ENCODE assay signal across 8 mouse cellular contexts in the genomic region with DNA sequence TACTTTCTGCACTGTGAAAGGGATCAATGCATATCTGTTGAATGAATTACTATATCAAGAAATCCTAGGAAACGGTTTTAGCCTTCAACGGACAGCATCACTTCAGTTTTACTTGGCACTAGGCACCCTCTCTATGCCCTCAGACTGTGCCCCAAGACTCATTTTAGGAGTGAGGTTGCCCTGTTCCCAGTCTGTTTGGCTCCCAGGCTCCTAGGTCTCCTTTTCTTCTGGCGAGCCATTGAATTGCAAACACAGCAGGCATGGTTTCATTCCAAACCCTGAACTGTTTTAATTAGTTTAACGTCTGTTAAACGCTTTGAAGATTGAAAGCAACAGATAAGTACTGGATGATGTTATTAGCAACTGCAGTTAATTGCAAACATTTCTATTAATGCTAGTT. TPM values are rescaled to one million over a fixed set of nuclear protein-coding genes. Genes with fewer than 3 reads are reported as not detected.
A peak's percentile ranks its signal among the peaks of the same experiment; 100 is the strongest.
DNase-seq lines count a peak whose midpoint lies in the region; ATAC-seq lines count a peak whose summit lies in the region.

No protein-coding gene starts in this region.

- H3K4me3 ChIP-seq in brown adipose tissue, adult 24 weeks (ENCODE audit: insufficient read depth, low read depth, low read length), result peak overlapping the region; percentile 37
- H3K4me3 ChIP-seq in hindbrain, embryonic 11.5 days (ENCODE audit: low read depth, low read length), result peak overlapping the region; percentile 46
- H3K4me3 ChIP-seq in midbrain, embryonic 11.5 days (ENCODE audit: low read depth, low read length), result peak overlapping the region; percentile 43; the same call in 1 of the 2 replicates

- no peak overlapping the region for H3K9ac ChIP-seq in hindbrain, embryonic 11.5 days (ENCODE audit: low read depth, low read length)
- no peak overlapping the region for H3K9ac ChIP-seq in midbrain, embryonic 11.5 days (ENCODE audit: low read length)

- ATAC-seq in hindbrain, embryonic 11.5 days (ENCODE audit: low FRiP score), result peak; percentile 45; the same call in 1 of the 2 replicates
- peak; percentile 45 for ATAC-seq in midbrain, embryonic 11.5 days (ENCODE audit: low FRiP score)

- H3K36me3 ChIP-seq in hindbrain, embryonic 11.5 days (ENCODE audit: control insufficient read depth, insufficient read depth, low read length), result no peaks in the 10 kb centered on the region
- no peaks in the 10 kb centered on the region for H3K36me3 ChIP-seq in midbrain, embryonic 11.5 days (ENCODE audit: control insufficient read depth, insufficient read depth, low read length)

- no peaks in the 10 kb centered on the region for H3K4me1 ChIP-seq in brown adipose tissue, adult 24 weeks (ENCODE audit: control insufficient read depth, insufficient read depth, insufficient read length, low read length)
- H3K4me1 ChIP-seq in hindbrain, embryonic 11.5 days (replicated peaks; ENCODE audit: control insufficient read depth, insufficient read depth, low read length), result no peaks in the 10 kb centered on the region; the same call in 1 of the 2 replicates
- no peaks in the 10 kb centered on the region for H3K4me1 ChIP-seq in midbrain, embryonic 11.5 days (ENCODE audit: control insufficient read depth, insufficient read depth, low read length)

- intact Hi-C loops in gastrocnemius, postnatal 36 days (cut with DNase I), result no loop called here

- 28% methylated on average over 5 of the region's 5 CpGs for WGBS in hindbrain, embryonic 11.5 days
- WGBS in midbrain, embryonic 11.5 days, result 25% methylated on average over 5 of the region's 5 CpGs

- no peaks in the 10 kb centered on the region; the same call in 1 of the 2 replicates for H3K27me3 ChIP-seq in hindbrain, embryonic 11.5 days (ENCODE audit: control insufficient read depth, insufficient read depth, low read length)
- H3K27me3 ChIP-seq in midbrain, embryonic 11.5 days (ENCODE audit: control insufficient read depth, insufficient read depth, low read length), result 0 out of 2 replicates have a peak, but pooled peaks cover 2% of the 10 kb centered on the region

- peak overlapping the region; percentile 78; the same call in 1 of the 2 replicates for H3K4me2 ChIP-seq in hindbrain, embryonic 11.5 days (replicated peaks; ENCODE audit: low read depth, low read length)
- H3K4me2 ChIP-seq in midbrain, embryonic 11.5 days, result peak overlapping the region; percentile 79; the same call in 1 of the 2 replicates

- H3K9me3 ChIP-seq in hindbrain, embryonic 11.5 days (ENCODE audit: control insufficient read depth, low read length), result no peaks in the 10 kb centered on the region
- no peaks in the 10 kb centered on the region for H3K9me3 ChIP-seq in midbrain, embryonic 11.5 days (ENCODE audit: control insufficient read depth, low read length)

- peak; percentile 1 to 22 for DNase-seq in heart, adult 18-20 months
- no peak for DNase-seq in heart, postnatal 4 days
- peak; percentile 13 for DNase-seq in hindbrain, embryonic 11.5 days (ENCODE audit: low spot score)
- no peak for DNase-seq in midbrain, embryonic 11.5 days (ENCODE audit: low spot score, missing footprints)
- DNase-seq in spleen, postnatal 36 days (ENCODE audit: low spot score in 2 of 2), result no peak
- no peak for DNase-seq in gastrocnemius, postnatal 36 days
- DNase-seq in urinary bladder, postnatal 36 days (ENCODE audit: low spot score in 2 of 2), result no peak

- no peak overlapping the region for H3K27ac ChIP-seq in brown adipose tissue, adult 24 weeks (replicated peaks; ENCODE audit: low read depth, low read length)
- no peak overlapping the region for H3K27ac ChIP-seq in hindbrain, embryonic 11.5 days (ENCODE audit: low read depth, low read length)
- no peak overlapping the region for H3K27ac ChIP-seq in midbrain, embryonic 11.5 days (ENCODE audit: low read depth, low read length)

RNA-seq across cellular contexts. Expression of gene Eda, which starts 0.6 kb away (rescaled TPM):
- 1 to 10 TPM; 1.6 to 1.9 TPM for total RNA-seq in heart, adult 18-20 months (2021)
- 1 to 10 TPM; 6.7 to 6.8 TPM for total RNA-seq in heart, postnatal 4 days (2021)
- 2.5 and 4.1 TPM in 2 replicates for polyA plus RNA-seq in brown adipose tissue, adult 24 weeks (2012; ENCODE audit: insufficient read depth, insufficient read length, missing spikeins)
- 1.3 and 1.9 TPM in 2 replicates for polyA plus RNA-seq in hindbrain, embryonic 11.5 days (2014; fragmentation: Nextera tagmentation; extraction: Ambion mirVana)
- polyA plus RNA-seq in midbrain, embryonic 11.5 days (2014; fragmentation: Nextera tagmentation; extraction: Ambion mirVana), result 2.0 and 2.1 TPM in 2 replicates
- 1 to 10 TPM; 2.3 to 2.8 TPM for total RNA-seq in gastrocnemius, postnatal 36 days (2021)

Comparison
In these comparisons a context has a peak if more than half of its experiments do, and no peak if none do; other contexts are left out.
1. DNase-seq: peak in heart, adult 18-20 months (2 of 2) and hindbrain, embryonic 11.5 days (single experiment); none in heart, postnatal 4 days (single experiment), midbrain, embryonic 11.5 days (single experiment), spleen, postnatal 36 days (0 of 2), gastrocnemius, postnatal 36 days (0 of 2) and urinary bladder, postnatal 36 days (0 of 2).
2. Peak in every context shown above with its lines, with median percentiles within 50 percentile points of each other: H3K4me3 ChIP-seq.